Mouse (Mus musculus) megakaryocyte, embryonic 14.5 days (primary cell): ENCODE results near the gene Notum.

Experiments
- FLI1 ChIP-seq: IDR thresholded peaks from 2 replicates; pipeline ENCODE4 v1.6.1; 2012; ENCODE audit warnings: low read length, inconsistent platforms, mixed read lengths
- GATA1 ChIP-seq: IDR thresholded peaks from 3 replicates; pipeline ENCODE4 v1.6.1; 2012; ENCODE audit warnings: mixed read lengths, low read length, inconsistent platforms, borderline replicate concordance

GRCm38 (mm10) chr11:120665406-120665805 is 4.4 kb upstream of the Notum start:
- TF ChIP-seq GATA1 (no peak), FLI1 (no peak)
